ENCODE assay signal across 16 mouse cellular contexts in the genomic region with DNA sequence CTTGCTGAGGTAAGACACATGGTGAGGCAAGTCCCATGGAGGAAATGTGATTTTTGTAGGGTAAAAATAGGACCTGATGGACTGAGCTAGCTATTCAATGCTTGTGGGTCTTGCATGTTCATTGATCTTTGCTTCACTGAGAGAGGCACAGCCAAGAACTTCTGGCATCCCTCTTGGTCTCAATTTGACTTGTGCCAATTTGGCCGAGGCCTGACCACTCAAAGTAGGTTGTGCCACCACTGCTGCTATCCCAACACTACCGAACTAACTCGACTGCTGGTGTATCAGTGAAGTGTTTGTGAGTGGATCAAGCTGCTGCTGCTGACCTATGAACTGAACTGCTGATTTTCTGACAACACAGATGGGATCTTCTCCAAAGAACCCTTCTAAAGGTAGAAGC. TPM values are rescaled to one million over a fixed set of nuclear protein-coding genes. Genes with fewer than 3 reads are reported as not detected.
A peak's percentile ranks its signal among the peaks of the same experiment; 100 is the strongest.
DNase-seq lines count a peak whose midpoint lies in the region.
"Had no signal": no experiment of that assay in that cellular context is flagged by ENCODE, and none has a peak within 500 bp of the region (broad histone marks: within the 10 kb centered on the region; RNA-seq: fewer than 3 reads in every experiment).

No protein-coding gene starts in this region.

- DNase-seq in adrenal gland, postnatal 10 days: peak; percentile 1
- no peak for DNase-seq in adrenal gland, postnatal 4 days (ENCODE audit: low spot score in 2 of 2)
- peak; percentile 17 to 43 for DNase-seq in cerebellum, postnatal 14 days
- no peak for DNase-seq in cerebellum, adult 11-12 months
- peak; percentile 2 for DNase-seq in lung, postnatal 10 days
- DNase-seq in lung, postnatal 14 days: no peak
- DNase-seq: adrenal gland, postnatal 14 days; cerebellum, adult 11 months; cerebellum, adult 2 months; cerebellum, adult 9-11 months; cerebellum, postnatal 36 days; embryo, embryonic 11 days had no signal

RNA-seq across cellular contexts. Expression of gene Hsfy2, which starts 53.6 kb away (rescaled TPM):
- not detected for total RNA-seq in adrenal gland, postnatal 10 days (2021)
- total RNA-seq in adrenal gland, postnatal 4 days (2021): not detected
- total RNA-seq: adrenal gland, postnatal 14 days; adrenal gland, postnatal 36 days; common myeloid progenitor, adult 5-6 weeks; ES-E14; MEL had no signal

Comparison
In these comparisons a context has a peak if more than half of its experiments do, and no peak if none do; other contexts are left out.
1. DNase-seq: peak in adrenal gland, postnatal 10 days (single experiment), cerebellum, postnatal 14 days (2 of 2) and lung, postnatal 10 days (single experiment); none in adrenal gland, postnatal 4 days (0 of 2), cerebellum, adult 11-12 months (single experiment) and lung, postnatal 14 days (single experiment).